Mouse (Mus musculus) spleen, embryonic (tissue): ENCODE data around the gene Sf3a3.

ENCODE experiments used
- CTCF ChIA-PET: fragments of 350-600 bp; sonication (Branson Sonifier 250); formaldehyde crosslinking; loops from one replicate; lab custom pipeline; 2022; lab: Charles Lee

The Sf3a3 gene

DNA sequence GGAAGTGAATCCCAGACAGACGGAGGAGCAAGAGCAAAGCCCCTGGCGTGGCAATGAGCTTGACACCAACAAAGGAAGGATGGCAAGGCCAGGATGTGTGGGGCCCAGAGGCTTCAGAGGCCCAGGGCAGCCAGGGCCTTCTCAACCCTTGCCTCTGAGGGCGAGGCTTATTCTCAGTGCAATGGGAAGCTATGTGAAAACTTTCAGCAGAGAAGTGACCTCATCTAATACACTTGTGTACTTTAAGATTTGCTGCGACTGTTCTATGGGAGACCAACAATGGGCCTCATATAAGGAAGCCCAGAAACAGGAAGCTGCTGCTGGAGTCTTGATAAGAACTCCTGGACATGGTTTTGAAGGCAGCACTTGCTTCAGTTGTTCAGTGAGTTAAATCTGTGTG lies 57.5 kb downstream of the Sf3a3 start:
- CTCF ChIA-PET, result no interaction called here

DNA sequence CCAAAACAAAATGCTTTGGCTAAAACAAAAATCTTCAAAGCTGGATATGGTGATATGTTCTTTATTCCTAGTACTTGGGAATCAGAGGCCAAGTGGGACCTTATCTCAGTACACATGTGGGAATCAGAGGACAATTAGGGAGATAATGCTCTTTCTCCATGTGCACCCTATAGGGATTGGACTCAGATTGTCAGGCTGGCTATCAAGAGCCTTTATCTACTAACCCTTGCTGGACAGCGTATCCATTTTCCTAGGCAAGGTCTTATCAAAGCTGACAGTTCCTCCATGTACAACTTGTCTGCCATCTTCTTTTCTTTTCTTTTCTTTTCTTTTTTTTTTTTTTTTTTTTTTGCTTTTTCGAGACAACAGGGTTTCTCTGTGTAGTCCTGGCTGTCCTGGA lies 58.9 kb downstream of the Sf3a3 start:
- CTCF ChIA-PET, result no interaction called here

DNA sequence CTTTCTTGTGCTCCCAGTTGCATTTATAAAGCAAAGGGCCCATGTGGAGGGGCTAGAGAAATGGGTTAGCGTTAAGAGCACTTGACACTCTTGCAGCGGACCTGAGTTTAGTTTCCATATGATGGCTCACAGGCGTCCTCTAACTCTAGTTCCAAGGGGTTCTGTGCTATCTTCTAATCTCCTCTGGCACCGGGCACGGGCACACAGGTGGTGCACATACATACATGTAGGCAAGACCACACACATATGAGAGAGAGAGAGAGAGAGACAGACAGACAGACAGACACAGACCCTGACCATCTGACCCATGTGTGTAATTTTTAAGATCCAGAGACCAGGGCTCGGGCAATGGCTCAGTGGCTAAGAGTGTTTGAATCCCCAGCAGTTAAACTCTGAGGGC lies 59.4 kb downstream of the Sf3a3 start:
- CTCF ChIA-PET, result interaction anchor here (0.6 kb wide), 1 partner anchor 380 kb away, joined by 6 read pairs; no protein-coding TSS in a partner anchor

DNA sequence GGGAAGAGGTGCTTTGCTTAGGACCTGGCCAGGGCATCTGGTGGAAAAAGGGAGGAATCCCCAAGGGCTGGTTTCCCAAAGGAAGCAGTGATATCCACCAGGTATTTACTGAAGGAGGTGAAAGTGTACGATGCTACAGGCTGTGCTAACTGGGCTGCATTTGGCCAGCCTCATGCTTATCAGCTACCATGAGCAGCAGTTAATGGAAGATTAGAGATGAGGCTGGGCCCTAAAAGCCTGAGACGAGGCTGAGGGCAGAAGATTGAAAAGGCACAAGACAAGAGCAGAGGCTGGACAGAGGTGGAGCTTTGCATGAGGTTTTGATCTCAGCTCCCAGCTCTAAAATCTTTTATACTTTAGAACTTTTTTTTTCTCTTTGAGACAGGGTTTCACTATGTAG lies 59.9 kb downstream of the Sf3a3 start:
- CTCF ChIA-PET, result interaction anchor here (0.6 kb wide), 1 partner anchor 381 kb away, joined by 6 read pairs; no protein-coding TSS in a partner anchor

DNA sequence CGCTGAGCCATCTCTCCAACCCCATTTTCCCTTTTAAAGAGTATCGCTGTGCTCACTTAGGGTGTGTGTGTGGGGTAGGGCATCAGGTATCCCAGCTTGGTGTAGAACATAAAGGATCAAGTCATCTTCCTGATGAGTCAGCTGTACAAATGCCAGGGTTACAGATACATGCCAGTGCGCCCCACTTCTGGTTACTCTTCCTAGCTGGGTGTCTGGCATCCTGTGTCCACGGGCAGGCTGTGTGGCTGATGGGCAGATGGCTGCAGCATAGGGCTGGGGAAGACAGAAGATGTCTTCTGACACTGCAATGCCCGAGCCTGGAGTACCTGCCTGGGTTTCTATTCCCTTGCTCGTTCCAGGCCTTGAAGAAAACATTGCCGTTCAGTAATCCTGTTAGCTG lies 66.8 kb downstream of the Sf3a3 start:
- CTCF ChIA-PET, result no interaction called here
